Mouse (Mus musculus): ENCODE results near the gene Pakap. TPM values are rescaled to one million over a fixed set of nuclear protein-coding genes. Genes with fewer than 3 reads are reported as not detected.

The Pakap gene
- polyA plus RNA-seq, 1 experiment from 2014 or later: 25.3 TPM

- DNase-seq (ENCODE audit: low spot score): no peak
- Histone ChIP-seq H3K27me3 (ENCODE audit: insufficient read depth, poor library complexity, severe bottlenecking) (no peaks in the 10 kb centered on the region), H3K4me3 (no peak overlapping the region), H3K27ac (no peak overlapping the region), H3K9me3 (no peaks in the 10 kb centered on the region), H3K36me3 (0 out of 2 replicates have a peak, but pooled peaks cover 2% of the 10 kb centered on the region), H3K4me1 (replicated peaks) (peaks cover 14% of the 10 kb centered on the region)
- WGBS: 84% methylated on average over 9 of the region's 9 CpGs
Measured at GRCm38 (mm10) chr4:57688131-57688530, 120.2 kb downstream of the Pakap start.

GRCm38 (mm10) chr4:57690001-57690400 is 122.0 kb downstream of the Pakap start:
- H3K4me3 ChIP-seq: no peak overlapping the region
- WGBS: 71% methylated on average over 6 of the region's 6 CpGs
- 0 out of 2 replicates have a peak, but pooled peaks cover 2% of the 10 kb centered on the region for H3K36me3 ChIP-seq
- H3K27me3 ChIP-seq (ENCODE audit: insufficient read depth, poor library complexity, severe bottlenecking): no peaks in the 10 kb centered on the region
- peaks cover 14% of the 10 kb centered on the region for H3K4me1 ChIP-seq (replicated peaks)
- no peak for DNase-seq (ENCODE audit: low spot score)
- H3K9me3 ChIP-seq: no peaks in the 10 kb centered on the region
- no peak overlapping the region for H3K27ac ChIP-seq

- 61% methylated on average over 1 of the region's 1 CpGs for WGBS
- Histone ChIP-seq H3K4me1 (replicated peaks) (peaks cover 14% of the 10 kb centered on the region), H3K27me3 (ENCODE audit: insufficient read depth, poor library complexity, severe bottlenecking) (no peaks in the 10 kb centered on the region), H3K9me3 (no peaks in the 10 kb centered on the region), H3K27ac (no peak overlapping the region), H3K36me3 (0 out of 2 replicates have a peak, but pooled peaks cover 2% of the 10 kb centered on the region), H3K4me3 (no peak overlapping the region)
- DNase-seq (ENCODE audit: low spot score): no peak
Measured at GRCm38 (mm10) chr4:57690805-57691204, 122.8 kb downstream of the Pakap start.

GRCm38 (mm10) chr4:57694356-57695136 is 126.6 kb downstream of the Pakap start:
- WGBS: 84% methylated on average over 5 of the region's 5 CpGs

GRCm38 (mm10) chr4:57696955-57697354 is 129.0 kb downstream of the Pakap start:
- H3K4me1 ChIP-seq (replicated peaks): no peaks in the 10 kb centered on the region
- DNase-seq (ENCODE audit: low spot score): no peak
- 95% methylated on average over 11 of the region's 11 CpGs for WGBS
- H3K27me3 ChIP-seq (ENCODE audit: insufficient read depth, poor library complexity, severe bottlenecking): no peaks in the 10 kb centered on the region
- H3K4me3 ChIP-seq: no peak overlapping the region
- no peaks in the 10 kb centered on the region for H3K36me3 ChIP-seq
- no peaks in the 10 kb centered on the region for H3K9me3 ChIP-seq
- H3K27ac ChIP-seq: no peak overlapping the region

More at GRCm38 (mm10) chr4:57694356-57695136, 126.6 kb downstream of the Pakap start:
- no peak overlapping the region for H3K27ac ChIP-seq
- no peak for DNase-seq (ENCODE audit: low spot score)
- peaks cover 1% of the 10 kb centered on the region; the same call in 1 of the 2 replicates for H3K4me1 ChIP-seq (replicated peaks)
- H3K27me3 ChIP-seq (ENCODE audit: insufficient read depth, poor library complexity, severe bottlenecking): no peaks in the 10 kb centered on the region
- H3K4me3 ChIP-seq: no peak overlapping the region
- H3K9me3 ChIP-seq: no peaks in the 10 kb centered on the region
- H3K36me3 ChIP-seq: 0 out of 2 replicates have a peak, but pooled peaks cover under 1% of the 10 kb centered on the region

- DNase-seq (ENCODE audit: low spot score): no peak
- H3K27me3 ChIP-seq (ENCODE audit: insufficient read depth, poor library complexity, severe bottlenecking): no peaks in the 10 kb centered on the region
- no peak overlapping the region for H3K27ac ChIP-seq
- H3K4me1 ChIP-seq (replicated peaks): no peaks in the 10 kb centered on the region
- 87% methylated on average over 12 of the region's 12 CpGs for WGBS
- no peaks in the 10 kb centered on the region for H3K9me3 ChIP-seq
- H3K4me3 ChIP-seq: no peak overlapping the region
- H3K36me3 ChIP-seq: no peaks in the 10 kb centered on the region
Measured at GRCm38 (mm10) chr4:57697918-57698611, 130.1 kb downstream of the Pakap start.

- H3K27ac ChIP-seq: no peak overlapping the region
Measured at GRCm38 (mm10) chr4:57701576-57701975, 133.6 kb downstream of the Pakap start.

GRCm38 (mm10) chr4:57703574-57704470 is 135.8 kb downstream of the Pakap start:
- Histone ChIP-seq H3K4me1 (replicated peaks) (no peaks in the 10 kb centered on the region), H3K9me3 (no peaks in the 10 kb centered on the region), H3K4me3 (no peak overlapping the region), H3K27me3 (ENCODE audit: insufficient read depth, poor library complexity, severe bottlenecking) (no peaks in the 10 kb centered on the region), H3K36me3 (no peaks in the 10 kb centered on the region), H3K27ac (no peak overlapping the region)
- WGBS: 83% methylated on average over 11 of the region's 11 CpGs
- DNase-seq (ENCODE audit: low spot score): no peak

More at GRCm38 (mm10) chr4:57701576-57701975, 133.6 kb downstream of the Pakap start:
- no peaks in the 10 kb centered on the region for H3K36me3 ChIP-seq
- WGBS: 90% methylated on average over 5 of the region's 5 CpGs
- no peaks in the 10 kb centered on the region for H3K9me3 ChIP-seq
- no peak overlapping the region for H3K4me3 ChIP-seq
- no peaks in the 10 kb centered on the region for H3K4me1 ChIP-seq (replicated peaks)
- DNase-seq (ENCODE audit: low spot score): no peak
- no peaks in the 10 kb centered on the region for H3K27me3 ChIP-seq (ENCODE audit: insufficient read depth, poor library complexity, severe bottlenecking)

GRCm38 (mm10) chr4:57704575-57704974 is 136.6 kb downstream of the Pakap start:
- H3K27ac ChIP-seq: no peak overlapping the region
- H3K36me3 ChIP-seq: no peaks in the 10 kb centered on the region
- WGBS: 91% methylated on average over 7 of the region's 7 CpGs
- H3K9me3 ChIP-seq: no peaks in the 10 kb centered on the region
- no peaks in the 10 kb centered on the region for H3K27me3 ChIP-seq (ENCODE audit: insufficient read depth, poor library complexity, severe bottlenecking)
- no peaks in the 10 kb centered on the region for H3K4me1 ChIP-seq (replicated peaks)
- no peak overlapping the region for H3K4me3 ChIP-seq
- DNase-seq (ENCODE audit: low spot score): no peak

- Histone ChIP-seq H3K9me3 (no peaks in the 10 kb centered on the region), H3K36me3 (no peaks in the 10 kb centered on the region), H3K27me3 (ENCODE audit: insufficient read depth, poor library complexity, severe bottlenecking) (peaks cover 17% of the 10 kb centered on the region), H3K27ac (no peak overlapping the region), H3K4me1 (replicated peaks) (peaks cover 21% of the 10 kb centered on the region), H3K4me3 (no peak overlapping the region)
- DNase-seq (ENCODE audit: low spot score): no peak
Measured at GRCm38 (mm10) chr4:57715849-57716248, 147.9 kb downstream of the Pakap start.

GRCm38 (mm10) chr4:57716735-57717134 is 148.8 kb downstream of the Pakap start:
- peak; percentile 43 for DNase-seq (ENCODE audit: low spot score)
- Histone ChIP-seq H3K27ac (no peak overlapping the region), H3K4me3 (no peak overlapping the region), H3K27me3 (ENCODE audit: insufficient read depth, poor library complexity, severe bottlenecking) (peaks cover 17% of the 10 kb centered on the region), H3K9me3 (no peaks in the 10 kb centered on the region), H3K36me3 (no peaks in the 10 kb centered on the region), H3K4me1 (replicated peaks) (peaks cover 24% of the 10 kb centered on the region)
- 29% methylated on average over 4 of the region's 4 CpGs for WGBS

- no peak for DNase-seq (ENCODE audit: low spot score)
- H3K27me3 ChIP-seq (ENCODE audit: insufficient read depth, poor library complexity, severe bottlenecking): peaks cover 17% of the 10 kb centered on the region
- no peaks in the 10 kb centered on the region for H3K36me3 ChIP-seq
- H3K9me3 ChIP-seq: no peaks in the 10 kb centered on the region
- WGBS: 79% methylated on average over 9 of the region's 9 CpGs
- no peak within 1 kb of the TSS for H3K27ac ChIP-seq
- no peak within 1 kb of the TSS for H3K4me3 ChIP-seq
- peaks cover 24% of the 10 kb centered on the region for H3K4me1 ChIP-seq (replicated peaks)
Measured at GRCm38 (mm10) chr4:57717354-57717753, 149.4 kb downstream of the Pakap start, which contains the start of gene Akap2. Gene Akap2, plus strand, starts transcription at chr4:57717657.
